Mouse (Mus musculus) G1E (cell line): ENCODE data around the gene Rtl5.

Source experiments
- CTCF ChIP-seq: IDR thresholded peaks from 2 replicates; pipeline ENCODE4 v1.5.1; 2012; ENCODE audit warnings: low read depth, low read length, inconsistent platforms, mixed read lengths
- GATA1 ChIP-seq: IDR thresholded peaks from 2 replicates; pipeline ENCODE4 v1.6.1; 2012; ENCODE audit warnings: borderline replicate concordance, low read length, inconsistent platforms, mixed read lengths
- TAL1 ChIP-seq: conservative IDR thresholded peaks from 2 replicates; pipeline ENCODE4 v1.6.1; 2012; ENCODE audit warnings: low read depth, low read length, inconsistent platforms, mixed read lengths

GRCm38 (mm10) chrX:102073605-102074325 lies 2.7 kb upstream of the Rtl5 start:
- TF ChIP-seq CTCF = no peak
- TF ChIP-seq GATA1 = no peak
- TF ChIP-seq TAL1 = no peak
